Mouse (Mus musculus) megakaryocyte, embryonic 14.5 days (primary cell): ENCODE measurements at regions not wholly inside any gene's neighbourhood (a gene's known extent, or its start where the extent isn't known, plus 50 kb on each side); places are given as distances from the start of the nearest gene placed in this dataset.

Experiments
- FLI1 ChIP-seq: IDR thresholded peaks from 2 replicates; pipeline ENCODE4 v1.6.1; 2012; ENCODE audit warnings: low read length, inconsistent platforms, mixed read lengths
- GATA1 ChIP-seq: IDR thresholded peaks from 3 replicates; pipeline ENCODE4 v1.6.1; 2012; ENCODE audit warnings: mixed read lengths, low read length, inconsistent platforms, borderline replicate concordance

GRCm38 (mm10) chr1:151096079-151096478 lies 86.3 kb upstream of the Gm47985 start:
- TF ChIP-seq FLI1 (no peak), GATA1 (no peak)
